Mouse (Mus musculus) myocyte (in vitro differentiated cells): ENCODE measurements at regions not wholly inside any gene's neighbourhood (a gene's known extent, or its start where the extent isn't known, plus 50 kb on each side); places are given as distances from the start of the nearest gene placed in this dataset.

Experiments used
- H3K27me3 ChIP-seq: one replicate; pipeline ENCODE4 v1.6.1; 2011; ENCODE audit not compliant: control insufficient read depth, insufficient read depth, insufficient read length
- H3K36me3 ChIP-seq: one replicate; pipeline ENCODE4 v1.6.1; 2011; ENCODE audit not compliant: control insufficient read depth, insufficient read depth
- H3K4me2 ChIP-seq: one replicate; pipeline ENCODE4 v1.6.1; 2011; ENCODE audit warnings: low read depth, control low read depth
- H3K4me3 ChIP-seq: one replicate; pipeline ENCODE4 v1.5.1; 2011; ENCODE audit warnings: mild to moderate bottlenecking, control low read depth, moderate library complexity
- H3K79me2 ChIP-seq: one replicate; pipeline ENCODE4 v1.6.1; 2011; ENCODE audit not compliant: control insufficient read depth, insufficient read depth
- H3ac ChIP-seq: one replicate; pipeline ENCODE4 v1.6.1; 2011; ENCODE audit not compliant: control insufficient read depth, insufficient read length
- CEBPB ChIP-seq: IDR thresholded peaks from 2 replicates; pipeline ENCODE4 v1.6.1; 2011; ENCODE audit warnings: mild to moderate bottlenecking, moderate library complexity; ENCODE audit not compliant: poor library complexity, insufficient read depth, severe bottlenecking
- E2F4 ChIP-seq: IDR thresholded peaks from one replicate; pipeline ENCODE4 v1.6.1; 2011; ENCODE audit warnings: mild to moderate bottlenecking, control low read depth, moderate library complexity; ENCODE audit not compliant: insufficient read depth
- MAX ChIP-seq: IDR thresholded peaks from one replicate; pipeline ENCODE4 v1.6.1; 2011; ENCODE audit warnings: low read depth, mild to moderate bottlenecking, control low read depth
- MYOD1 ChIP-seq, 3 experiments: IDR thresholded peaks; one replicate each; pipeline ENCODE4 v1.6.1; 2011; ENCODE audit warnings: control low read depth in 2 of 3, low read depth in 2 of 3, mild to moderate bottlenecking in 2 of 3, moderate library complexity in 1 of 3; ENCODE audit not compliant: insufficient read length in 2 of 3, control insufficient read depth in 1 of 3
- MYOG ChIP-seq, 3 experiments: IDR thresholded peaks; one replicate each; pipeline ENCODE4 v1.6.1; 2011; ENCODE audit warnings: control low read depth in 2 of 3, low read depth in 2 of 3, mild to moderate bottlenecking in 2 of 3; ENCODE audit not compliant: insufficient read length in 2 of 3, control insufficient read depth in 1 of 3, insufficient read depth in 1 of 3
- POLR2A ChIP-seq: IDR thresholded peaks from one replicate; pipeline ENCODE4 v1.6.1; 2011; ENCODE audit warnings: low read depth, mild to moderate bottlenecking, control low read depth, moderate library complexity; ENCODE audit not compliant: insufficient read length
- POLR2AphosphoS2 ChIP-seq: IDR thresholded peaks from one replicate; pipeline ENCODE4 v1.6.1; 2011; ENCODE audit warnings: low read depth, control low read depth; ENCODE audit not compliant: insufficient read length
- REST ChIP-seq: IDR thresholded peaks from one replicate; pipeline ENCODE4 v1.6.1; 2011; ENCODE audit warnings: mild to moderate bottlenecking, control low read depth, moderate library complexity; ENCODE audit not compliant: insufficient read depth, insufficient read length
- SRF ChIP-seq: IDR thresholded peaks from one replicate; pipeline ENCODE4 v1.6.1; 2011; ENCODE audit warnings: low read depth; ENCODE audit not compliant: control insufficient read depth, insufficient read length
- TCF12 ChIP-seq: IDR thresholded peaks from one replicate; pipeline ENCODE4 v1.6.1; 2011; ENCODE audit warnings: mild to moderate bottlenecking, control low read depth; ENCODE audit not compliant: poor library complexity, insufficient read depth, severe bottlenecking
- TCF3 ChIP-seq: IDR thresholded peaks from one replicate; pipeline ENCODE4 v1.6.1; 2011; ENCODE audit warnings: low read depth, control low read depth; ENCODE audit not compliant: insufficient read length
- USF1 ChIP-seq: IDR thresholded peaks from one replicate; pipeline ENCODE4 v1.6.1; 2011; ENCODE audit warnings: low read depth, mild to moderate bottlenecking, control low read depth, moderate library complexity

DNA sequence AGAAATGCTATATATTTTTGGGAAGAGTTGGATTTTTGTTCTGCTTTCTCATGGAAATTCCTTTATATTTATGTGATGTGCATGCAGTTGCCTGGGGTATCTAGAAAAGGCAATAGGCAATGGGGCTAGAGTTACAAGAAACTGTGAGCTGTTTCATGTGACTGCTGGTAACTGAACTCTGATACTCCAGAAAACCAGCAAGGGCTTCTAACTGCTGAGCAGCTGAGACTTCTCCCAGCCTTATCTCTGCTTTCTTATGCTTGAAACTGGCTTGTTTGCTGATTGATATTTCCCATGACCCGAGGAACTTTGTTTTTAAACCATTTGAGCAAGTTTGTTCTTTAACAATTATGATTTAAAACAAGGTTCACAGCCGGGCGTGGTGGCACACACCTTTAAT lies 491.9 kb downstream of the Cetn3 start:
- no peak for TF ChIP-seq TCF12
- TF ChIP-seq USF1 = no peak
- no peak for TF ChIP-seq REST
- TF ChIP-seq TCF3 = no peak
- no peak for TF ChIP-seq E2F4
- no peak for TF ChIP-seq CEBPB
- TF ChIP-seq MAX = no peak
- no peak for TF ChIP-seq POLR2A
- no peak for TF ChIP-seq POLR2AphosphoS2
- no peak for TF ChIP-seq MYOD1 (IDR thresholded peaks at IDR 0.05; ENCODE audit: control insufficient read depth in 1 of 3, insufficient read length in 2 of 3, low read depth in 2 of 3)
- TF ChIP-seq SRF = no peak
- no peak for TF ChIP-seq MYOG (IDR thresholded peaks at IDR 0.05; ENCODE audit: control insufficient read depth in 1 of 3, insufficient read depth in 1 of 3, insufficient read length in 2 of 3, low read depth in 2 of 3)
- Histone ChIP-seq H3K27me3 (no peaks in the 10 kb centered on the region), H3K4me2 (no peak overlapping the region), H3ac (no peak overlapping the region), H3K4me3 (no peak overlapping the region), H3K79me2 (no peaks in the 10 kb centered on the region), H3K36me3 (no peaks in the 10 kb centered on the region)

DNA sequence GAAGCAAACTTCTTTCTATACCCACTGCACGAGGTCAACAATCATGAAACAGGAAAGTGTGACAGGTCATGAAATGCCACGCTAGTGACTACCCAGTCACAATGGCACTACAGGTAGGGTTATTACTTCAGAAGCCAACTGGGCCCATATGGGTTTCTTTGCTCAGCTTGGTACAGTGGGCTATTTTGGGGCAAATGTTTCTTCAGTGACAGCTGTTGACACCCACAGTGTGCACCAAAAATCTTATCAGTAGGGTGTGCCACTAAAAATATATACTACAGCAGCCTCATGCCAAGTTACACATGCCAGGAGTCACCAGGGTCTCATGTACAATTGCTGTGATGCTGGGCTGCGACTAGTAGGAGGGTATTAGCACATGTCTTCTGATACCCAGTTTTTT lies 493.1 kb downstream of the Cetn3 start:
- H3K4me3 ChIP-seq = no peak overlapping the region
- no peak for TF ChIP-seq SRF
- TF ChIP-seq MYOG (IDR thresholded peaks at IDR 0.05; ENCODE audit: control insufficient read depth in 1 of 3, insufficient read depth in 1 of 3, insufficient read length in 2 of 3, low read depth in 2 of 3) = peak in 2 of 3 experiments; percentile 19 to 46
- TF ChIP-seq TCF12 = peak; percentile 29
- no peak for TF ChIP-seq TCF3
- TF ChIP-seq MYOD1 (IDR thresholded peaks at IDR 0.05; ENCODE audit: control insufficient read depth in 1 of 3, insufficient read length in 2 of 3, low read depth in 2 of 3) = peak in 1 of 3 experiments; percentile 37
- no peak overlapping the region for H3ac ChIP-seq
- no peak overlapping the region for H3K4me2 ChIP-seq
- H3K79me2 ChIP-seq = no peaks in the 10 kb centered on the region
- H3K36me3 ChIP-seq = no peaks in the 10 kb centered on the region
- no peaks in the 10 kb centered on the region for H3K27me3 ChIP-seq

DNA sequence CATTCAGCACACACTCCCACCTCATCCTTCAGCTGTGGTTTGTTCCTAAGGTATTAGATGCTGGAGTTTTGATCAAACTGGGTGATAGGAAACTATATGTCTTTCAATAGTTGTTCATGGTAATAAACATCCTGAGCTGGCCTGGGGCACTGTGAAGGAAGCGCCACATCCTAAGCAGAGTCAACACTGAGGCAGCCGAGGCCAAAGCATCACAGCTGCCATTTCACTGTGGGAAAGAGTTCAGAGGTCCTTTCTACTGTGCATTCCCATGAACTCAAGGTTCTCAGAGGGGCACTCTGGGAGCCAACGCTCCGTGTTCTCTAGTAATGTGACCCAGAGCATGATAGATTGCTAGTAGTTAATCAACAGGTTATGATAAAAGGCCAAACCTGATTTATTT lies 497.9 kb downstream of the Cetn3 start:
- Histone ChIP-seq H3K4me3 (no peak overlapping the region), H3K27me3 (no peaks in the 10 kb centered on the region)

DNA sequence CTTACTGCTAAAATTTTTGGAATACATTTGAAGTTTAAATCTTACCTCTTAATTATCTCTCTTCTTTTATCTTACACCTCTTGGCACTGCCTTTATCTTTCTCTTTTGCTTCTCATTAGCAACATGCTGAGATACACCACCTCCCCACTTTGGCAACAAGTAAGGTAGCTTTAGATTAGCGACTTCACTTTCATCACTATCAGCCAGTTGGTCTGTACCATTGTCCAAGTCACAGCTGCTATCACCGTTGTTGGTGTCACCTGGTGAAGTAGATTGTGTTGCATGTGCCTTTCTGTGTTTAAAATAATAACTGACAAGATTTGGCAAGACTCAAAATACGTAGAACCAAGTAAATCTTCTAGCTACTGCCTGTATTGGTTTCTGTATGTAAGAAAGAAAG lies 513.0 kb downstream of the Cetn3 start:
- H3K27me3 ChIP-seq = no peaks in the 10 kb centered on the region
- H3K4me3 ChIP-seq = no peak overlapping the region
- no peak overlapping the region for H3K4me2 ChIP-seq
- no peaks in the 10 kb centered on the region for H3K79me2 ChIP-seq
- no peak overlapping the region for H3ac ChIP-seq
- TF ChIP-seq MAX (no peak), TCF3 (no peak), CEBPB (no peak), POLR2AphosphoS2 (no peak), SRF (no peak), TCF12 (no peak), E2F4 (no peak), MYOG (IDR thresholded peaks at IDR 0.05; ENCODE audit: control insufficient read depth in 1 of 3, insufficient read depth in 1 of 3, insufficient read length in 2 of 3, low read depth in 2 of 3) (no peak), REST (no peak), POLR2A (no peak), USF1 (no peak), MYOD1 (IDR thresholded peaks at IDR 0.05; ENCODE audit: control insufficient read depth in 1 of 3, insufficient read length in 2 of 3, low read depth in 2 of 3) (no peak)
- no peaks in the 10 kb centered on the region for H3K36me3 ChIP-seq

More for the DNA sequence above, 497.9 kb downstream of the Cetn3 start:
- Histone ChIP-seq H3K4me2 (no peak overlapping the region), H3ac (no peak overlapping the region), H3K36me3 (no peaks in the 10 kb centered on the region), H3K79me2 (no peaks in the 10 kb centered on the region)
- TF ChIP-seq MYOD1 (IDR thresholded peaks at IDR 0.05; ENCODE audit: control insufficient read depth in 1 of 3, insufficient read length in 2 of 3, low read depth in 2 of 3) = no peak
- TF ChIP-seq POLR2AphosphoS2 = no peak
- no peak for TF ChIP-seq SRF
- TF ChIP-seq TCF12 = no peak
- no peak for TF ChIP-seq REST
- no peak for TF ChIP-seq E2F4
- no peak for TF ChIP-seq TCF3
- no peak for TF ChIP-seq MYOG (IDR thresholded peaks at IDR 0.05; ENCODE audit: control insufficient read depth in 1 of 3, insufficient read depth in 1 of 3, insufficient read length in 2 of 3, low read depth in 2 of 3)
- no peak for TF ChIP-seq POLR2A
- no peak for TF ChIP-seq CEBPB
- no peak for TF ChIP-seq MAX
- no peak for TF ChIP-seq USF1

DNA sequence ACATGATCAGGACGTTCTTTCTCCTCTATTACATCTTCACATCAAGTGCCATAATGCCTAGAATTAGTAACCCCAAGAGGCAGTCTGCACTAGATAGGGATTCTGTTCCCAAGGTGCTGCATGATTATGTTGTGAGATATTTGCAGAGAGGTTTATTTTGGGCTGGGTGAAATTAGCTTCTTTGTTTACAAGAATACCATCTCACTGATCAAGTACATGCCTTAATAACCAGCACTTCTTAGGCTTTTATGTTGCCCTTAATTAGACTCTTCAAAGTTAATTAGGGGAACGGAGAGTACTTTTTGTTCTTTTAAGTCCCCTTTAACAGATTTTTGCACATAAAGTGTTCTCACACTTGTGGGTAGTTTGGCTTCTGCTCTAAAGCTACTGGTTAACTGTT lies 521.4 kb downstream of the Cetn3 start:
- H3K4me3 ChIP-seq = no peak overlapping the region
- no peaks in the 10 kb centered on the region for H3K36me3 ChIP-seq
- TF ChIP-seq E2F4 = no peak
- no peak for TF ChIP-seq REST
- TF ChIP-seq POLR2AphosphoS2 = no peak
- TF ChIP-seq TCF3 = no peak
- TF ChIP-seq MAX = no peak
- TF ChIP-seq MYOD1 (IDR thresholded peaks at IDR 0.05; ENCODE audit: control insufficient read depth in 1 of 3, insufficient read length in 2 of 3, low read depth in 2 of 3) = no peak
- no peak for TF ChIP-seq SRF
- no peak for TF ChIP-seq USF1
- no peak for TF ChIP-seq CEBPB
- no peak for TF ChIP-seq MYOG (IDR thresholded peaks at IDR 0.05; ENCODE audit: control insufficient read depth in 1 of 3, insufficient read depth in 1 of 3, insufficient read length in 2 of 3, low read depth in 2 of 3)
- TF ChIP-seq TCF12 = no peak
- no peak for TF ChIP-seq POLR2A
- peak overlapping the region; percentile 46 for H3K4me2 ChIP-seq
- H3K79me2 ChIP-seq = no peaks in the 10 kb centered on the region
- H3ac ChIP-seq = no peak overlapping the region
- H3K27me3 ChIP-seq = no peaks in the 10 kb centered on the region
